Mouse (Mus musculus) activated CD4-positive, CD25-positive, alpha-beta regulatory T cell, adult 4 months (primary cell): ENCODE results near the gene Tnfsf12. TPM values are rescaled to one million over a fixed set of nuclear protein-coding genes. Genes with fewer than 3 reads are reported as not detected.

Experiments used
- ATAC-seq: one replicate; pipeline ENCODE4 v1.8.0; 2017
- polyA plus RNA-seq, 2 experiments: library from polyadenylated mRNA; unstranded; fragments of 100-300 nt; shearing (Covaris generic); gene quantifications; one replicate each; pipeline ENCODE4 v1.2.1; 2017

Gene Tnfsf12
- polyA plus RNA-seq, 2 experiments from 2014 or later = not detected

GRCm38 (mm10) chr11:69653399-69653798, 42.2 kb downstream of the Tnfsf12 start:
- ATAC-seq = no peak

GRCm38 (mm10) chr11:69645860-69646259, 49.8 kb downstream of the Tnfsf12 start:
- no peak for ATAC-seq

Other genes starting within 250 kb of the Tnfsf12 start
- gene Dnah2, start 146.7 kb downstream of the Tnfsf12 start, polyA plus RNA-seq = under 1 TPM in 1 of 2 experiments, not detected in 1; 0.19 TPM
- gene Efnb3, start 135.6 kb downstream of the Tnfsf12 start, polyA plus RNA-seq = under 1 TPM in 1 of 2 experiments, not detected in 1; 0.17 TPM
- gene Wrap53, start 115.6 kb downstream of the Tnfsf12 start, polyA plus RNA-seq = 10 to 100 TPM; 25.6 to 27.6 TPM
- 100 to 1,000 TPM; 231 to 302 TPM for gene Trp53, start 115.5 kb downstream of the Tnfsf12 start, polyA plus RNA-seq
- gene Atp1b2, start 89.9 kb downstream of the Tnfsf12 start, polyA plus RNA-seq = under 1 TPM in 1 of 2 experiments, not detected in 1; 0.46 TPM
- not detected for gene Shbg, start 77.9 kb downstream of the Tnfsf12 start, polyA plus RNA-seq
- not detected for gene Sat2, start 73.8 kb downstream of the Tnfsf12 start, polyA plus RNA-seq
- gene Fxr2, start 62.9 kb downstream of the Tnfsf12 start, polyA plus RNA-seq = 1 to 10 TPM; 6.5 to 7.1 TPM
- not detected for gene Sox15, start 40.5 kb downstream of the Tnfsf12 start, polyA plus RNA-seq
- gene Mpdu1, start 33.2 kb downstream of the Tnfsf12 start, polyA plus RNA-seq = 10 to 100 TPM; 41.3 to 59.7 TPM
- gene Cd68, start 29.7 kb downstream of the Tnfsf12 start, polyA plus RNA-seq = 1 to 10 TPM; 3.3 to 5.3 TPM
- 100 to 1,000 TPM; 202 to 297 TPM for gene Eif4a1, start 23.4 kb downstream of the Tnfsf12 start, polyA plus RNA-seq
- gene Senp3, start 13.8 kb downstream of the Tnfsf12 start, polyA plus RNA-seq = 10 to 100 TPM; 32.7 to 33.0 TPM
- gene Tnfsf13, start 10.1 kb downstream of the Tnfsf12 start, polyA plus RNA-seq = not detected
- not detected for gene Tnfsfm13, start 249 bp upstream of the Tnfsf12 start, polyA plus RNA-seq
- gene Polr2a, start 62.8 kb upstream of the Tnfsf12 start, polyA plus RNA-seq = 10 to 100 TPM; 24.0 to 28.8 TPM
- gene Slc35g3, start 66.1 kb upstream of the Tnfsf12 start, polyA plus RNA-seq = not detected
- gene Zbtb4, start 70.1 kb upstream of the Tnfsf12 start, polyA plus RNA-seq = 1 to 10 TPM; 7.8 to 8.1 TPM
- 1 to 10 TPM in 1 of 2 experiments, under 1 TPM in 1; 0.66 to 4.1 TPM for gene Chrnb1, start 100.1 kb upstream of the Tnfsf12 start, polyA plus RNA-seq
- not detected for gene Fgf11, start 106.0 kb upstream of the Tnfsf12 start, polyA plus RNA-seq
- not detected for gene Tmem102, start 109.8 kb upstream of the Tnfsf12 start, polyA plus RNA-seq
- under 1 TPM in 1 of 2 experiments, not detected in 1; 0.08 TPM for gene Gm39566, start 119.4 kb upstream of the Tnfsf12 start, polyA plus RNA-seq
- not detected for gene Spem2, start 122.6 kb upstream of the Tnfsf12 start, polyA plus RNA-seq
- not detected for gene Spem1, start 126.3 kb upstream of the Tnfsf12 start, polyA plus RNA-seq
- gene Nlgn2, start 141.9 kb upstream of the Tnfsf12 start, polyA plus RNA-seq = under 1 TPM; 0.59 to 0.66 TPM
- 100 to 1,000 TPM; 127 to 138 TPM for gene Tmem256, start 142.7 kb upstream of the Tnfsf12 start, polyA plus RNA-seq
- 10 to 100 TPM; 15.4 to 17.5 TPM for gene Plscr3, start 150.5 kb upstream of the Tnfsf12 start, polyA plus RNA-seq
- gene Tnk1, start 162.9 kb upstream of the Tnfsf12 start, polyA plus RNA-seq = not detected
- not detected for gene Tmem95, start 182.2 kb upstream of the Tnfsf12 start, polyA plus RNA-seq
- gene Kctd11, start 185.6 kb upstream of the Tnfsf12 start, polyA plus RNA-seq = under 1 TPM in 1 of 2 experiments, not detected in 1; 0.56 TPM
- 100 to 1,000 TPM; 213 to 273 TPM for gene Acap1, start 199.7 kb upstream of the Tnfsf12 start, polyA plus RNA-seq
- gene 2810408A11Rik, start 205.1 kb upstream of the Tnfsf12 start, polyA plus RNA-seq = 1 to 10 TPM; 1.1 to 1.2 TPM
- 1 to 10 TPM; 7.9 to 8.0 TPM for gene Neurl4, start 205.2 kb upstream of the Tnfsf12 start, polyA plus RNA-seq
- gene Gps2, start 218.0 kb upstream of the Tnfsf12 start, polyA plus RNA-seq = 100 to 1,000 TPM in 1 of 2 experiments, 10 to 100 TPM in 1; 90.7 to 106 TPM
- 1,000 to 10,000 TPM; 1,092 to 1,351 TPM for gene Eif5a, start 226.1 kb upstream of the Tnfsf12 start, polyA plus RNA-seq
- not detected for gene Ybx2, start 239.9 kb upstream of the Tnfsf12 start, polyA plus RNA-seq